Mouse (Mus musculus) thymus, adult 18-20 months (tissue): ENCODE results near the gene Fbxw4.
"Not testable (repeated sequence)": the region's sequence is repeated elsewhere in the genome, so short reads cannot be mapped to it uniquely, and the experiment has no call there.

ENCODE experiments used
- DNase-seq, 2 experiments: peaks; one replicate each; pipeline ENCODE4 v3.0.0; 2022; ENCODE audit warnings: mixed read lengths in 2 of 2

The Fbxw4 gene

DNA sequence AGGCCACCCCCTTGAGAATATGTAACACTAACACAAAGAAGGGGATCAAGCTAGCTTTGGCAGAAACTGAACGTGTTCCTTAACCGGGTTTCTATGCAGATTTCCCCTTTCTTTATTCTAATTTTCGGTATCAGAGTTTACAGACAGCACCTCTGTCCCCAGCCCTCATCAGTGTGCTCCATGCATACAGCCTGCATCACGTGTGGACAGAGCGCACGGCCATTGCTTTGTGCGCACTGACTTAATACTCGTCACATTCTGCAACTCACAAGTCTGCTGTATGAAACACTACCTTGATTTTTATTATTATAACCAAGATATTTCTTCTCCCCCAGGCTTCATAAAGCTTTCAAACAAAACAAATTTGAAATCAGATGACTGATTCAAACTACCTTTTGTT, 4.2 kb downstream of the Fbxw4 start:
- no peak for DNase-seq

DNA sequence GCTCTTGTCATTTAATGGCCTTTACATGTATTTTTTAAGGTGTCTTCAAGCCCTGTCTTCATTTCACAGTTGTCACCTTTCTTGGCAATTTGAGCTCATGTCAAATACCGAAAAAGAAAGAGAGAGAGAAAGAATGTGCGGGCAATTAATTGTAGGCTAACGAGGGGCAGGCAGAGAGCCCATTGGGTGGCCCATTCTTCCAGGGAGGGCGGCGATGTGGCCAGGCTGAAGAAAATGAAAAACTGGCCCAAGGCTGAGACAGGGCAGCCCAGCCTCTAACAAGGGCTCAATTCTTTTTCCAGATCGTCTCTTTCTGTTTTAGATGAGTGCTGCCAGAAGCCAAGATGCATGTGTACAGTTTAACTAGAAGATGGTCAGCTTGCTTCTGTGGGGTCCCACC, 6.1 kb downstream of the Fbxw4 start:
- DNase-seq, result no peak

DNA sequence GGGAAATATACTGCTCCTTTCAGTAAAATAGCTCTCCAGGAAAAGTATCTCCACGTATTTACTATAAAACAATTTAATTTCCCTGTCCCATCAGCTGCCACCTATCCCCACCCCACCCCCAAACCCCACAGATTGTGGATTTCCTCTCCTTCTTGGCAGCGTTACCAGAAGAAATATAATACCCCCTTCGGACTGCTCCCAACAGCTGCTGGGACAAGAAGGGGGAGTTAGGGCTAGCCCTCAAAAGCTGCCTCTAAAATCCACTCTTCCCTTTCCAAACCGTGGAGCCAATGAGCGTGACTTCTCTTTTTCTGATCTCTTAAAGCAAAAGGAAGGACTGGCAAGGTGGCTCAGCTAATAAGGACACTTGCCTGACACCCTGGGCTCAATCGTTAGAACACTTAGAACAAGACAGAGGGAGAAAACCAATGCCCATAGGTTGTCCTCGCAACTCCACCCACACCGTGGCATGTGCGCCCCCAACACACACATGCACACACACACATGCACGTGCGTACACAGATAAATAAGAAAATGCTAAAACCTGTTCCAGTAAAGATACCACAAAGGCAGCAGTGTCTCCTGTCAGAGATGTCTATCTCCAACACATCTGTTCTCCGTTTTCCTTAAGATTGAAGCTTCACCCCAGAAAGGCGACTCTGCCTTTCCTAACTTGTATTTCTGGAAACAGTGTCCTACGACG, 7.7 kb downstream of the Fbxw4 start:
- peak in 1 of 2 experiments; percentile 48 for DNase-seq

DNA sequence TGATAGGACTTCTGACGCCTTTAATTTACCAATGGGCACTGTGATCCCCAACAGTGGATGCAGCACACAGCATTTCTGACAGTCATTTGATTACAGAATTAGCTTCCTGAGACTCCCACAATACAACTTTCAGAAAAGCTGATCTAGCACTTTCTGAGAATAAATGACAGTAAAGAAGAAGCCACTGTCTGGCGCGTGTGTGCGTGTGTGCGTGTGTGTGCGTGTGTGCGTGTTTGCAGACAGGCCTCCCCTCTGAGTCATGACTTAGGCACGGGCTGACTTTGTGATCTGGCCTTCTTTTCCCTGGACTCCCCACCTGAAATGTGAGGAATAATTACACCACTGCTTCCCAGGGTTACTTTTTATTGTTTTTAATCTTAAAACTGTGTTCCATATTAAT, 8.6 kb downstream of the Fbxw4 start:
- no peak for DNase-seq

DNA sequence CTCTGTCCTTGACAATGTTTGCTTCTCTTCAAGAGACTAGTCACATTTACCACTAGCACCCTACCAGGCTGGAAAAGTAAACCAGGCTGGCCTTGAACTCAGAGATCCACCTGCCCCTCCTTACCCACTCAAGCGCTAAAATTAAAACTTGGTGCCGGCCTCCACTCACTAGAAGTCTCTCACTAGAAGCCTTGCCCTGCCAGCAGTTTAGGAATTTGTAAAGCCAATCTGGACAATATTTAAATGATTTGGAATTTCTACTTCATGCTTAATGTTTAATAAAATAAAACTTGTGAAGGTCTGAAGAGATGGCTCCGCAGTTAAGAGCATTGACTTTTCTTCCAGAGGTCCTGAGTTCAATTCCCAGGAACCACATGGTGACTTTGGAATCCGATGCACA, 10.3 kb downstream of the Fbxw4 start:
- no peak for DNase-seq

DNA sequence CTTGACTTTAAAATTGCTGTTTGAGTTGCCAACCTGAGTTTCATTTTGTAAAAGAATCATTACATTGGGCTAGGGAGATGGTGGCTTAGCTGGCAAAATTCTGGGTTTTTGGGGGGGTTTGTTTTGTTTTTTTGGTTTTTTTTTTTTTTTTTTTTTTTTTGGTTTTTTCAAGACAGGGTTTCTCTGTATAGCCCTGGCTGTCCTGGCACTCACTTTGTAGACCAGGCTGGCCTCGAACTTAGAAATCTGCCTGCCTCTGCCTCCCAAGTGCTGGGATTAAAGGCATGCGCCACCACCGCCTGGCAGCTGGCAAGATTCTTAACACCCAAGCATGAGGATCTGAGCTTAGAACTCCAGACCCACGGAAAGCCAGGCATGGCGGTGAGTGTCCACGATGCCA, 11.6 kb downstream of the Fbxw4 start:
- DNase-seq, result not testable (repeated sequence)

DNA sequence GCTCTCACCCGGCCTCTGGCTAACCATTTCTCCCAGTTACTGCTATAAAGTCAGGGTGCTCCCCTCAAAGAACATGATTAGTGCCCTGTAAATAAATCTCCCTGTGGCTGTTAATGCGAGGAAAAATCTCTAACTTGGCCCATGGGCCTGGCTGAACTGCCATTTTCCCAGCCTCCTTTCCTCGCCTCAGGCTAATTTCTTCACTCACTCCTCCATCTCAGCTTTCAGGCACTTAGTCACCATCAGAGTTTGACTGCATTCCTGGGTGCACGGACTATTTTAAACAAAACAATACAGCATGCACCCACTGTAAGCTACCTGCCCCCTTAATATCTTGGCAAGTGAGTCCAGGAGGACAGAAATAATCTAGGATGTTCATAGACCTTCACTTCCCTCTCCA, 13.2 kb downstream of the Fbxw4 start:
- DNase-seq, result no peak

DNA sequence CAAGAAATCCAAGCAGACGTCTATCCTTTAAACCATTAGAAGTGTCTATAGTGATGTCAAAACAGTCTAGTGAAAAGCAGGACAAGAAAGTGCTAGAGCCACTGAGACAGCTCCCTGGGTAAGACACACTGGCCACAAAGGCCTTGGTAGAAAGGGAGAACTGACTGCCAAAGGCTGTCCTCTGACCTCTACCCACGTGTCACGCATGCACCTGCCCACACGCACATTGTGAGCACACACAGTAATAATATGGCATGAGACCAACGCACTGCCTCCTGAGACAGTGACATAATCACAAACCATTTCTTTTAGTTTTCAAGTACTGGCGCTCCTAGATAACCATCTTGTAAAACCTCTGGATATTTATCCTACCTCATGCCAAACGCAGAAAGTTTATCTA, 19.4 kb downstream of the Fbxw4 start:
- no peak for DNase-seq

DNA sequence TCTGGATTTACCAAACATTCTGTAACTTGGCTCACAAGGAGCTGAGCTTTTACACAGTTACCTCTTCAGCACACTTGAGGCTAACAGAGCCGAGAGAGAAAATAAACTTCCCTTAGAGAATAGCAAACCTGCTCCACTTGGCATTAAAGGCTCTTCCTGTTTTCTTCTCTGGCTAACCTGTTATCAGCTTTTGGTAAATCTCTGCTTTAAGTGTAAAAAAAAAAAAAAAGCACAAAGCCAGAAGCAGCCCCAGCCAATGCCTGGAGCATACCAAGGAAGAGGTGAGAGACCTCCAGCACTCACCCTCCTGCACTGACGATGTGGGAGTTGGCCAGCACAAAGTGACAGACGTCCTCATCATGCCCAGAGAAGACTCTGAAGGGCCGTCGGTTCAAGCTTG, 24.2 kb downstream of the Fbxw4 start:
- DNase-seq, result no peak

DNA sequence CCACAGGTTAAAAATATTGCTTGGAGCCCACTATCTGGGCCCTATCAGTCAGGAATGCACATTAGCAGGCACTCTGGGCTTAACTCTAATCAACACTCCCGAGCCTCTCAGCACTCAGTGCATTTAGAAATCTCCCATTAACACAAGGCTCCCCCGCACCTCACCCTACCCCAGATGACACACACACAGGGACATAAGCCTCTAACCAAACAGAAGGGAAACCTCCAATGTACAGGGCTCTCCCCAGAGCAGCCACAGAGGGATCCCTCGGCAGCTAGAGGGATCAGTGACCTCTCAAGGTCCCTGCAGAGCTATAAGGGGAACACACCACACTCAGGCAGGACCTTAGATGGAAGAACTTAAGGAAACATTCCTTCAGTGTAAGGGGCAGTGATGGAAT, 28.5 kb downstream of the Fbxw4 start:
- no peak for DNase-seq

DNA sequence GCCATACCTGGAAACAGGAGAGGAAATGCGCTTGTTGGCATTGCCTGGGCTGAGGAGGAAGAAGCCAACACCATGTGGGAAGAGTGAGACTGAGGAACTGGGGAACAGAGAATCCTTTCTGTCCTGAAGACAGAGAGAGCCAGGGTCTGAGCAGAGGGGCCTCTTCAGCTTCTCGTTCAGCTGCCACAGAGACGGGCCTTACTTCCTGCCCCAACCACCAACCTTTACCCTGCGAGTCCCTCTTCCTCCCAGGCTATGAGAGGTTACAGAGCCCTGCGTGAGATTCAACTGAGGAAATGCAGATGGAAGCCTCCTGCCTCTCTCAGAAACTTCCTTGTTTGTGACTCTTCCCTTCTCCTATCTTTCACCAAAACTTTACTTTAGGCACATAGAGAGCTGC, 29.2 kb downstream of the Fbxw4 start:
- DNase-seq, result peak; percentile 45 to 66

DNA sequence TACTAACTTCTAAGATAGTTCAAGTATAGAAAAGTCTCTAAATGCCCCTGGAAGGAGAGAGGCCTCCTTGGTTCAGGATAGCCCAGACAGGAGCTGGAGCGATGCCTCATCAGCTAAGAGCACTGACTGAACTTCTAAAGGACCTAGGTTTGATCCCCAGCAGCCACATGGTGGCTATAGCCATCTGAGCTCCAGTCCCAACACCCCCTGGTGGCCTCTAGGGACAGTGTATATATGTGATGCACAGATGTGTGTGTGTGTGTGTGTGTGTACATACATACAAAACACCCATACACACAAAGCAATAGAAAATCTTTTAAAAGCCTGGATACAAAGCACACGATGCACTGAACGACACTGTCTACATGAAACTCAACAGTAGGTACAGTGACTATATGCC, 30.9 kb downstream of the Fbxw4 start:
- no peak for DNase-seq

DNA sequence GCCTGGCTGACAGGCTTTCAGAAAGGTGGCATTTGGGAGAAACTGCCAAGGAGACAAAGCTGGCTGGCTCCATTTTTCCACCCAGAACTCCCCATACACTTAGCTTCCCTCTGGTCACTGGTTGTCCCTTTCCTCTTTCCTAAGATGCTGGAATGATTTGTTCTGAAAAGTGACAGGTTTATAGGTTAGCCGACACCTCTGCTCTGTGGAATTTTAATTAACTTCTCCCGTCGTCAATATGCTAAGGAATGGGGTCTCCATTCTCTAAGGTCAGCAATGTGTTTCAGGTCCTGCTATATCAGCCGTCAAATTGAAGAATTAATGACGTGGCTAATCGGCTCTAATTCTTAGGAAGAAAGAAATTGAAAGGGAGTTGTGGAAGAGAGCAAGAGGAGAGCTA, 31.5 kb downstream of the Fbxw4 start:
- no peak for DNase-seq

DNA sequence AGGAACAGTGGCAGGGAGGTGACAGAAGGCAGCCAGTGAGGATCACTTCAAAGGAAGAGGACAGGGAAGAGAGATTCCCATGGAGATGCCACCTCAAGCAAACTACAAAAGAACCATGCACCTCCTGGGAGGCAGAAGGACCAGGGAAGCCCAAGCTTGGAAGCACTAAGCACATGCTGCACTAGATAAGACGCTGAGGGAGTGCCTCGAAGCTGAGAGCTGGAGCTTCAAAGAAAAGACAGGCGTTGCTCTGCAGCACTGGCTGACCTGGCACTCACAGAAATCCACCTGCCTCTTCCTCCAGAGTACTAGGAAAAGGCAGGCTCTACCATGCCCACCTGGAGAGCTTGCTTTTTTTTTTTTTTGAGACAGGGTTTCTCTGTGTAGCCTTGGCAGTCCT, 33.1 kb downstream of the Fbxw4 start:
- no peak for DNase-seq

DNA sequence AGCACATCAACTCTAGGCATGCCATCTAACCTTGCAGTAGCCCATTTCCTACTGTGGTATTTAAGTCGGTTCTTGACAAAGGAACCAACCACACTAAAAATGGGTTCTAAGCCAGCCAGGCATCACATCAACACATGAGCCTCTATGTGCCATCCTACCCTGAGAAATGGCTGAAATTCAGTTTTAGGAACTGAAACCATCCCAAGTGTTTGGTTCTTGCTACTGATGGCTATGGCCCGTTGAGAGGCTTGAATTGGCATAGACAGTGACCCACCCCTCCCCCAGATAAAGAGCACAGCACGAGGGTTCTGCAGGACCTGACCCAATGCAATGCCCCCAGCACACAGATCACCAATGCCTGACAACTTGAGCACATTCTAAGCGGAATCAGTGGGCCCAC, 36.4 kb downstream of the Fbxw4 start:
- DNase-seq, result no peak

DNA sequence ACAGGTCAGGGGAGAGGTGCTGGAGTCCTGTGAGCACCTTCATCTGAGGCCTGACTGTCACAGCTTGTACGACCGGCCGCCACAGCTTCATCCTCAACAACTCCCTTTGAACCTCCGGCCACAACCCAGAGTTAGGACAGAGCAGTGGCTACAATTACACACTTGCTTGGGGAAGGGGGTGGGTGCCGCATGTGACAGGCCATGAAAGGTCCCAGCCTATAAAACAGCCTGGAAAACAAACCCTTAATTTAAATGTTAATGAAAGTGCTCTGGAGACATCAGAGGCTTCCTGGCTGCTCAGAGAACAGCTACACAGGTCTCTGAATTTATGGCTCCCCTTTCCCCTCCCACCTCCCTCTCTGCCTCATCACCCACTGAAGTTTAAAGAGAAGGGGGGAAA, 38.0 kb downstream of the Fbxw4 start:
- DNase-seq, result no peak

DNA sequence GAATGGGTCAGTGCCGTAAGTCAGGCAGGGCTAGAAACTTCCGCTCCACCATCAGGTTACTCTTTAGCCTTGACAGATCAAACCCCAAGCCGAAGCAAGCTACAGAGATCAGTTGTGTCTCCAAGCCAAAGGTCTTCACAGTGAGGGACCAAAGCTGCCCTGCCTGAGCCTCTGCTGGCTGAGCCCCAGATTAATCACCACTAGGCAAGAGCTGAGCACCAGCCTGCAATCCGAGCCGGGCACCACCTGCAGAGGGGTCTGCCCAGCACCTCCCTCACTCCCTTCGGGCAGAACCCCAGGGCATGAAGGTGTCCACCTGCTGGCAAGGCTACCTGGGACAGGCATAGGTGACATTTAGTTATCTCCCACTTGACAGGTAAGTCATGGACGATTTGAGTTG, 39.1 kb downstream of the Fbxw4 start:
- no peak for DNase-seq

DNA sequence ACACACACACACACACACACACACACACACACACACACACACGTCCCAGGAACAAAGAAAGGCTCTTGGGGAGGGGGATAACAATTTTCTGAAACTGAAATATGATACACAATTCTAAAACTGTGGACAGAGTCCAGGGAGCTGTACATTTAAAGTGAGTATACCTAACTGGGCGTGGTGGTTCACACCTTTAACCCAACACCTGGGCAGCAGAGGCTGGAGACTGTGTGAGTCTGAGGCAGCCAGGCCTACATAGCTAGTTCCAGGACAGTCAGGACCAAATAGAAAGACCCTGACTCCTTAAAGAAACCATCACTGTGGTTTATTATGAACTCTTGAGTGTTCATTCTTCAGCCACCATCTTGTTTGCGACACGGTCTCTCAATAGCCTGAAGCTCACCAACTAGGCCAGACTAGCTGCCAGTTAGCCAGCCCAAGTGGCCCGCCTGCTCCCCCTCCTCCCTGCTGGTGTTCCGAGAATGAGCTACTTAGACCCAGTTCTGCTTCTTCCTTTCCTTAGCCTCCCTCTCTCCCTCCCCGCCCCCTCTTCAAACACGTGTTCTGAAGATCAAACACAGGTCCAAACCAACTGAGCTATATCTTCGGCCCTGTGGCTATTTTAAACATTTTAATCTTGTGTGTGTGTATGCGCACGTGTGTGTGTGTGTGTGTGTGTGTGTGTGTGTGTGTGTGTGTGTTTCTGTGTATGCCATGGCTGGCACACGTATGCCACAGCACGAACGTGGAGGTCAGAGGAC, 40.2 kb downstream of the Fbxw4 start:
- DNase-seq, result no peak

DNA sequence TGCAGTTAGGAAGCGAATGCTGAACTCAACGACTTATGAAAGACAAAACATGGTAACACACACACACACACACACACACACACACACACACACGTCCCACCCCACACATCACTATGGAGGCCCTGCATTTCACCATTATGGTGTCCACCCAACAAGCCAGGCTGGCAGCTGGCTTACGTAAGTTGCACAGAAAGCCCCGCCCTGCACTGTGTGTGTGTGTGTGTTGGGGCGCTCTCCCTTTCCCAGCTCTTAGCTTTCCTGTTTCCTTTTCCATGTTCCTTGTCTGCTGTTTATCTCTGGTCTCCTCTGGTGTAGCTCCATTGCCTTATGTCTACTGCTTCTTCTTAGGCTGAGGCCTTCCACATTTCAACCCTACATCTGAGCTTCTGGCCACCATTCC, 41.9 kb downstream of the Fbxw4 start:
- no peak for DNase-seq

DNA sequence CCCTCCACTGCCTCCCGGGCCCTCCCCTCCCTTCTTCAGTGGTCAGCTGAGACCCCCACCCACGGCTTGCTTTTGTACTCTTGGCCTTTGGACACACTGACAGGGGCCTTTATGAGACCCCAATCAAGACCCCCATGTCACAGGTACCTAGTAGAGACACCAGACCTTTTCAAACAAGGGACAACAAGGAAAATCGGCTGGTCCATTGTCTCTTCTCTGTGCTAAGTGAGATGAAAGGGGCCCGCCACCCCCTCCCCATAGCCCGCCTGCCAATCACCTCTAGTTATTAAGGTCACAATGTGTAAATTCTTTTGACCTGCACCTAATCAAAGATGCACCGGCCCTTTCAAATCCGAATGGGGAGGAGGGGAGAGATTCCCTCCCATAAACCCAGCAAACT, 43.4 kb downstream of the Fbxw4 start:
- DNase-seq, result no peak

DNA sequence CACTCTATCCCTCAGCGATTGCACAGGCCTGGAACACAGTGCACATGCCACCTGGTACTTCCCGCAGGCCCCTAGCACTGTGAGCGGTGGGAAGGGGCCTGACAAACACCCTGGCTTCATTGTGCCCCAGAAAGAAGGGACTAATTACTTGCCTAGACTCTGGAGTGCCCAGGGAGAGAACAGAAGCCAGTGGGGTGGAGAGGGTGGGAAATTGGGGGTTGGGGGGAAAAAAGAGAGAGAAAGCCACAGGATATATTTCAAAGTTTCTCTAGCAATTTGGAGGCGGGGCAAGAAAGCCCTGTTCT, 43.9 kb downstream of the Fbxw4 start:
- DNase-seq, result no peak

DNA sequence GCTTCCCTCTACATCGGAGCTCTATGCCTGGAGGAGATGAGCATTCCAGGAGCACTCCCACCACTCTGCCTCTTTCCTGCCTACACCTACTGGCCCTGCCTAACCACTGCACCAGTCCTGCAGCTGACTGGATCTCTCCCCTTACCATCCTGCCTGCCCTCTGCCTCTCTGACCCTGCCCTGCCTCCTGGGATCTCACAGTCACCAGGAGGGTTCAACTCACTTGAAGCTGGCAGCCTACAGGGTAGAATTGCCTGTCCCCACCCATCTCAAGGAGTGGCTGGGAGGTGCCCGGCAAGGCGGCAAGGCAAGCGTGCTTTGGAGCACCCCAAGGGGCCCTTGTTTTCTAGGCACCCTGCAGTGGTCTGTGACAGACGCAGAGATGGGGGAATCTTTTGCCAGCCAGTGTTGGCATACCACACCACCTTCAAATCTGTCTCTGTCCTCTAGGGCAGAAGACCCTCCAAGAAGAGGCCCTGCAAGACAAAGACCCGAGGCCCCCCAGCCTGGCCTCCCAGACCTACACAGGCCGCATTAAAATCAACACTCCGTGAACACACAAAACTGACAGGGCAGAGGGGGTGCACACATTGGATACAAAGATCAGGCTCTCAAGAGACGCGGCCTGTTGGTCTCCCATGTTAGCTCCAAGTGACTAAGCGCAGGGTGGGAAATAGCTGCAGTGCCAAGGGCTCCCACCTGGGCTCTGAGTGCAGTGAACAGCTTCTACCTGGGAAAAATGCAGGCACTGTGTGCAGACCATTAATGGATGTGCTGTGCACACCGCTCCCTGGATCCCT, 44.5 kb downstream of the Fbxw4 start:
- DNase-seq, result no peak

DNA sequence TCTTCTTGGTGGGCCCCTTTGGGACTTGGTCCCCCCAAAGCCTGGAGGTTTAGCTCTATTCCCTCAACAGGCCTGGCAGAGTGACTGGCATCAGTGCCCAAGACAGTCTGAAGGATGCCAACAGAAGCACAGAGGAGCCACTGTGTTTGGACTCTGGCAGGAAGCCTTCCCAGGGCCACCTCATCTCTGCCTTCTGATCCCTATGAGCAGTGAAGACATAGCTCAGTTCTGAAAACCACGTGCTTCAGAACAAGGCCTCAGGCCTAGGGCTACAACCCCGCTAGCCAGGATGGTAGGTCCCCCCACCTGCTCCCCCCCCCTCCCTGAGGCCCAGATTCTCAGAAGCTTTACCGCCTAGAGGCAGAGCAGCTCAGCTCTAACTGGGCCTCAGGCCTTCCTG, 45.2 kb downstream of the Fbxw4 start:
- DNase-seq, result no peak

DNA sequence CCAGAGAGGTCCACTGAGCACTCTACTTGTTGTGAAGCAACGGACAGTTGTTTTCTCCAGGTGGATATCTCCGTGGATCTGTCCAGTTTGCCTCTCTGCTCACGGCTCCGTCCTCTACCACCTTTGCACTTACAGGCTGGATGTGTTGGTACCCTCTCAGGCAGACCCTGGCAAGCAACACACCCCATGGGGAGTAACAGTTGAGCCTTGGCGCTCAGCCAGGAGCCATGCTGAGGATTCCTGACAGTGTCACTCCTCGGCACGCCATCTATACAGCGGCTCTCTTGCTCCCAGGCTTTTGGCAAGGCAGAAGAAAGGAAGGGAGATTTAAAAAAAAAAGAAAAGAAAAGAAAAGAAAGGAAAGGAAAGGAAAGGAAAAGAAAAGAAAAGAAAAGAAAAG, 45.7 kb downstream of the Fbxw4 start:
- no peak for DNase-seq
